Mouse (Mus musculus) heart, postnatal 0 days (tissue): Measurements from ENCODE around the gene BC024978. TPM values are rescaled to one million over a fixed set of nuclear protein-coding genes. Genes with fewer than 3 reads are reported as not detected.
"Not testable (repeated sequence)": the region's sequence is repeated elsewhere in the genome, so short reads cannot be mapped to it uniquely, and the experiment has no call there.

Experiments
- ATAC-seq: fragments of 200-750 bp; cut with Nextera tagmentation; 2 replicates; pipeline ENCODE4 v1.8.0; 2017; ENCODE audit warnings: low read depth, moderate number of reproducible peaks, moderate library complexity; ENCODE audit not compliant: insufficient read depth
- DNase-seq: peaks from one replicate; pipeline ENCODE4 v3.0.0-alpha.2; 2016; ENCODE audit warnings: low spot score
- H3K27ac ChIP-seq: fragments of 300-500 bp; sonication (generic); 2 replicates; pipeline ENCODE4 v1.5.1; 2014; ENCODE audit warnings: low read depth, mild to moderate bottlenecking
- H3K27me3 ChIP-seq: fragments of 300-500 bp; sonication (generic); 2 replicates; pipeline ENCODE4 v1.6.1; 2014; ENCODE audit warnings: low read length, mixed read lengths; ENCODE audit not compliant: control insufficient read depth, insufficient read depth
- H3K36me3 ChIP-seq: fragments of 300-500 bp; sonication (generic); replicated peaks from 2 replicates; pipeline ENCODE4 v1.6.1; 2014; ENCODE audit warnings: low read length, mixed read lengths; ENCODE audit not compliant: control insufficient read depth, insufficient read depth
- H3K4me1 ChIP-seq: fragments of 300-500 bp; sonication (generic); 2 replicates; pipeline ENCODE4 v1.6.1; 2014; ENCODE audit warnings: antibody characterized with exemption; ENCODE audit not compliant: control insufficient read depth, insufficient read depth
- H3K4me2 ChIP-seq: fragments of 300-500 bp; sonication (generic); 2 replicates; pipeline ENCODE4 v1.6.1; 2014; ENCODE audit warnings: low read depth, mild to moderate bottlenecking, low read length, moderate library complexity
- H3K4me3 ChIP-seq: fragments of 300-500 bp; sonication (generic); 2 replicates; pipeline ENCODE4 v1.5.1; 2014; ENCODE audit warnings: low read depth, low read length
- H3K9ac ChIP-seq: fragments of 300-500 bp; sonication (generic); replicated peaks from 2 replicates; pipeline ENCODE4 v1.6.1; 2014; ENCODE audit warnings: low read depth, low read length, mixed read lengths
- H3K9me3 ChIP-seq: fragments of 300-500 bp; sonication (generic); replicated peaks from 2 replicates; pipeline ENCODE4 v1.6.1; 2016; ENCODE audit warnings: low read length; ENCODE audit not compliant: control insufficient read depth
- CTCF ChIP-seq: IDR thresholded peaks from 2 replicates; pipeline ENCODE4 v1.5.1; 2016; ENCODE audit warnings: antibody characterized with exemption, control low read depth, low read depth
- EP300 ChIP-seq: IDR thresholded peaks from 2 replicates; pipeline ENCODE4 v1.6.1; 2016; ENCODE audit warnings: antibody characterized with exemption, low read depth
- WGBS: fragments of 180-500 bp; shearing (Covaris S2); extraction: QIAGEN DNeasy Blood & Tissue Kit; methylation state at CpG from one replicate; pipeline ENCODE4 v1.1.7; 2014; 5-methylcytosine and 5-hydroxymethylcytosine counted together
- polyA plus RNA-seq: library from polyadenylated mRNA; unstranded; fragments of >200 nt; fragmentation: Nextera tagmentation; extraction: Ambion mirVana; gene quantifications from 2 replicates; pipeline ENCODE4 v1.2.1, GENCODE M21; 2015
- total RNA-seq: library from RNA; depleted of rRNA; stranded (reverse); fragments of >200 nt; gene quantifications from 2 replicates; pipeline ENCODE4 v1.2.3, GENCODE M21; 2014; ENCODE audit warnings: low replicate concordance

The BC024978 gene
- total and polyA plus RNA-seq, 2 experiments from 2014 or later = 2.0 to 4.8 TPM

GRCm38 (mm10) chr7:27233300-27233699, 37.7 kb downstream of the BC024978 start:
- H3K27me3 ChIP-seq = no peaks in the 10 kb centered on the region
- H3K36me3 ChIP-seq = 0 out of 2 replicates have a peak, but pooled peaks cover 3% of the 10 kb centered on the region
- no peak for ATAC-seq
- no peaks in the 10 kb centered on the region for H3K9me3 ChIP-seq
- peak overlapping the region; percentile 60 for H3K4me3 ChIP-seq
- H3K27ac ChIP-seq = 0 out of 2 replicates have a peak overlapping the region, but pooled peaks have one; percentile 8
- WGBS = 6% methylated on average over 6 of the region's 6 CpGs
- H3K9ac ChIP-seq = peak overlapping the region; percentile 43; the same call in 1 of the 2 replicates
- peak overlapping the region; percentile 65 for H3K4me2 ChIP-seq
- no peak for TF ChIP-seq EP300
- TF ChIP-seq CTCF = no peak
- H3K4me1 ChIP-seq = peaks cover 8% of the 10 kb centered on the region
- no peak for DNase-seq

GRCm38 (mm10) chr7:27235726-27236125, 40.1 kb downstream of the BC024978 start:
- ATAC-seq (no peak), DNase-seq (no peak)
- Histone ChIP-seq H3K36me3 (0 out of 2 replicates have a peak, but pooled peaks cover 3% of the 10 kb centered on the region), H3K4me1 (peaks cover 8% of the 10 kb centered on the region), H3K27me3 (no peaks in the 10 kb centered on the region), H3K4me2 (no peak overlapping the region), H3K4me3 (no peak overlapping the region), H3K27ac (no peak overlapping the region), H3K9ac (no peak overlapping the region), H3K9me3 (no peaks in the 10 kb centered on the region)
- 69% methylated on average over 2 of the region's 2 CpGs for WGBS
- TF ChIP-seq CTCF = no peak
- TF ChIP-seq EP300 = no peak

DNA sequence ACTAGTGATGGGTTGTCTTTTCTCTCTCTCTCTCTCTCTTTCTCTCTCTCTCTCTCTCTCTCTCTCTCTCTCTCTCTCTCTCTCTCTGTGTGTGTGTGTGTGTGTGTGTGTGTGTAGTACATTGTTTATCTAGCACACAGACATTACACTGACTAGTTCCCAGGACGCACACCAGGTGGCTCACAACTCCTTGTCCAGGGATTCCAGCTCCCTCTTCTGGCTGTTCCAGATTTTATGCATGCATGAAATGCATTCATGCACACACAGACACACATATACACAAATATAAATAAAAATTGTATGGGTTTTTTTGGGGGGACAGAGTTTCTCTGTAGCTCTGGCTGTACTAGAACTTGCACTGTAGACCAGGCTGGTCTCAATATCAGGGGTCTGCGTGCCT, 41.9 kb downstream of the BC024978 start:
- ATAC-seq = no peak
- DNase-seq = no peak
- peaks cover 5% of the 10 kb centered on the region for H3K4me1 ChIP-seq
- no peak overlapping the region for H3K9ac ChIP-seq
- H3K4me3 ChIP-seq = no peak overlapping the region
- no peak overlapping the region for H3K4me2 ChIP-seq
- peaks cover 11% of the 10 kb centered on the region for H3K36me3 ChIP-seq
- no peak overlapping the region for H3K27ac ChIP-seq
- 85% methylated on average over 2 of the region's 2 CpGs for WGBS
- H3K27me3 ChIP-seq = no peaks in the 10 kb centered on the region
- no peaks in the 10 kb centered on the region for H3K9me3 ChIP-seq
- no peak for TF ChIP-seq CTCF
- TF ChIP-seq EP300 = no peak

GRCm38 (mm10) chr7:27238568-27238967, 43.0 kb downstream of the BC024978 start:
- peaks cover 19% of the 10 kb centered on the region for H3K36me3 ChIP-seq

GRCm38 (mm10) chr7:27243211-27243610, 47.6 kb downstream of the BC024978 start:
- Histone ChIP-seq H3K27ac (no peak overlapping the region), H3K27me3 (no peaks in the 10 kb centered on the region), H3K9ac (no peak overlapping the region), H3K4me2 (no peak overlapping the region), H3K4me3 (no peak overlapping the region), H3K4me1 (no peaks in the 10 kb centered on the region), H3K36me3 (peaks cover 22% of the 10 kb centered on the region), H3K9me3 (no peaks in the 10 kb centered on the region)
- DNase-seq (no peak), ATAC-seq (no peak)
- WGBS = 58% methylated on average over 8 of the region's 8 CpGs
- no peak for TF ChIP-seq CTCF
- TF ChIP-seq EP300 = no peak

More at GRCm38 (mm10) chr7:27238568-27238967, 43.0 kb downstream of the BC024978 start:
- H3K27ac ChIP-seq = no peak overlapping the region
- H3K4me1 ChIP-seq = 0 out of 2 replicates have a peak, but pooled peaks cover under 1% of the 10 kb centered on the region
- ATAC-seq (no peak), DNase-seq (no peak)
- no peaks in the 10 kb centered on the region for H3K9me3 ChIP-seq
- 85% methylated on average over 5 of the region's 5 CpGs for WGBS
- TF ChIP-seq EP300 (no peak), CTCF (no peak)
- no peak overlapping the region for H3K4me3 ChIP-seq
- H3K9ac ChIP-seq = no peak overlapping the region
- no peak overlapping the region for H3K4me2 ChIP-seq
- H3K27me3 ChIP-seq = no peaks in the 10 kb centered on the region

DNA sequence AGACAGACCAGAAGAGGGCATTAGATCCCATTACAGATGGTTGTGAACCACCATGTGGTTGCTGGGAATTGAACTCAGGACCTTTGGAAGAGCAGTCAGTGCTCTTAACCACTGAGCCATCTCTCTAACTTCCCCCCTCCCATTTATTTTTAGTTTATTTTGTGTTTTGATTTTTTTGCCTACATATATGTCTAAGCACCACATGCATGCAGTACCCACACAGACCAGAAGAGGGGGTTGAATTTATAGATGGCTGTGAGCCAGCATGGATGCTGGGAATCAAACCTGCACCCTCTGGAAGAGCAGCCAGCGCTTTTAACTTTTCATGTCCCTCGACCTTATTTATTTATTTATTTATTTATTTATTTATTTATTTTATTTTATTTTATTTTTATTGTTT, 48.5 kb downstream of the BC024978 start:
- H3K4me3 ChIP-seq, H3K4me2 ChIP-seq, DNase-seq, H3K27me3 ChIP-seq, H3K27ac ChIP-seq, ATAC-seq, H3K9ac ChIP-seq, H3K9me3 ChIP-seq, H3K4me1 ChIP-seq: not testable (repeated sequence)
- 79% methylated on average over 2 of the region's 2 CpGs for WGBS
- peaks cover 22% of the 10 kb centered on the region for H3K36me3 ChIP-seq
